Mouse (Mus musculus): ENCODE results near the gene Slc16a9. TPM values are rescaled to one million over a fixed set of nuclear protein-coding genes. Genes with fewer than 3 reads are reported as not detected.

The Slc16a9 gene
- polyA plus RNA-seq, 1 experiment from 2014 or later = 0.52 TPM

- H3K4me3 ChIP-seq (ENCODE audit: low read depth, low read length) = no peak overlapping the region
Observed at GRCm38 (mm10) chr10:70296531-70297366, 51.8 kb downstream of the Slc16a9 start.

GRCm38 (mm10) chr10:70299118-70299517 is 54.2 kb downstream of the Slc16a9 start:
- TF ChIP-seq CTCF (IDR thresholded peaks at IDR 0.05; ENCODE audit: low read depth) = no peak
- whole genome bisulfite sequencing = 84% methylated on average over 2 of the region's 2 CpGs

More at GRCm38 (mm10) chr10:70296531-70297366, 51.8 kb downstream of the Slc16a9 start:
- H3K36me3 ChIP-seq (ENCODE audit: control insufficient read depth, insufficient read depth) = no peaks in the 10 kb centered on the region
- H3K9me3 ChIP-seq (ENCODE audit: control insufficient read depth) = no peaks in the 10 kb centered on the region
- ATAC-seq = peak; percentile 46; the same call in 1 of the 2 replicates
- no peaks in the 10 kb centered on the region for H3K4me1 ChIP-seq (replicated peaks; ENCODE audit: control insufficient read depth, insufficient read depth, low read length)
- TF ChIP-seq CTCF (IDR thresholded peaks at IDR 0.05; ENCODE audit: low read depth) = peak; percentile 96
- WGBS = 8% methylated on average over 19 of the region's 20 CpGs
- no peak overlapping the region for H3K27ac ChIP-seq (ENCODE audit: low read depth, low read length)
- H3K9ac ChIP-seq (ENCODE audit: low read depth, low read length) = no peak overlapping the region
- peak overlapping the region; percentile 45 for H3K4me2 ChIP-seq (replicated peaks; ENCODE audit: low read depth)
- H3K27me3 ChIP-seq (replicated peaks; ENCODE audit: control insufficient read depth, insufficient read depth, low read length) = no peaks in the 10 kb centered on the region

DNA sequence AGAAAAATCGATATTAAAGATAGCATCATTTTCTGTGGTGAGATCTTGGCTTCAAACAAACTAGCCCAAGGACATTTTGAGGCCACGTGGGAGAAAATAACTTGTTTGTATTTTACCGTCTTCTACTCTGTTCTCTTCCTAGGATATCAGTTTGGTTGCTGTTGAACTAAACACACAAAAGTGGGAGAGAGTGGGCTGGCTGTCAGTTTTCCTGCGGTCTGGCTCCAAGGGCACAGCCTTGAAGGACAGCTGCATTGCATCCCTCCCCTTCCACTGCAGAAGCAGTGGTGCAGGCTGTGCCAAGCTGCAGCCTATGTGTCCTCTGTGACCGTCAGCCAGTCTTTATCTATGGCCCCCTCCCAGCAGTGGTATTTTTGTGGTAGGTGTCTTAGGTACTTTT is 54.8 kb downstream of the Slc16a9 start:
- no peak for ATAC-seq
- TF ChIP-seq CTCF (IDR thresholded peaks at IDR 0.05; ENCODE audit: low read depth) = no peak
- H3K27me3 ChIP-seq (replicated peaks; ENCODE audit: control insufficient read depth, insufficient read depth, low read length) = no peaks in the 10 kb centered on the region
- no peak overlapping the region for H3K4me3 ChIP-seq (ENCODE audit: low read depth, low read length)
- H3K36me3 ChIP-seq (ENCODE audit: control insufficient read depth, insufficient read depth) = no peaks in the 10 kb centered on the region
- 37% methylated on average over 5 of the region's 5 CpGs for WGBS
- H3K9me3 ChIP-seq (ENCODE audit: control insufficient read depth) = no peaks in the 10 kb centered on the region
- no peak overlapping the region for H3K4me2 ChIP-seq (replicated peaks; ENCODE audit: low read depth)
- no peak overlapping the region for H3K9ac ChIP-seq (ENCODE audit: low read depth, low read length)
- no peaks in the 10 kb centered on the region for H3K4me1 ChIP-seq (replicated peaks; ENCODE audit: control insufficient read depth, insufficient read depth, low read length)
- H3K27ac ChIP-seq (ENCODE audit: low read depth, low read length) = no peak overlapping the region

More at GRCm38 (mm10) chr10:70299118-70299517, 54.2 kb downstream of the Slc16a9 start:
- H3K36me3 ChIP-seq (ENCODE audit: control insufficient read depth, insufficient read depth) = no peaks in the 10 kb centered on the region
- no peaks in the 10 kb centered on the region for H3K27me3 ChIP-seq (replicated peaks; ENCODE audit: control insufficient read depth, insufficient read depth, low read length)
- no peak overlapping the region for H3K4me3 ChIP-seq (ENCODE audit: low read depth, low read length)
- no peak for ATAC-seq
- no peak overlapping the region for H3K4me2 ChIP-seq (replicated peaks; ENCODE audit: low read depth)
- H3K9me3 ChIP-seq (ENCODE audit: control insufficient read depth) = no peaks in the 10 kb centered on the region
- H3K4me1 ChIP-seq (replicated peaks; ENCODE audit: control insufficient read depth, insufficient read depth, low read length) = no peaks in the 10 kb centered on the region
- no peak overlapping the region for H3K27ac ChIP-seq (ENCODE audit: low read depth, low read length)
- H3K9ac ChIP-seq (ENCODE audit: low read depth, low read length) = no peak overlapping the region

DNA sequence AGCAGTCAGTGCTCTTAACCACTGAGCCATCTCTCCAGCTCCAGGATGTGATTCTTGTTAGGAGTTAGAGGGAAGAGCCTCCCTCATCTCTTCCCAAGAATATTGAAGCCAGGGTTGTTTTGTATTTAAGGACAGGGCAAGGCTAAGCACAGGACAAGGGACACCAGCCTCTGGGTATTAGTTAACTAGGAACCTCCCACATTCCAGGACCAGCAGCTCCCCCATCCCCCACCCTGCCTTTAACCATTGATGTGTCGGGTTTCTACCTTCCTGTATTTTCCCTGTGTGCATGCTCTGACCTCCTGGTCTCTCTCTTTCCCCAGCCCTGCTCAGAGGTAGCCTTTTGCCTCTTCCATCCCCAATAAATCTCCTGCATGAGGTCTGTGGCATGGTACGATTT is 56.3 kb downstream of the Slc16a9 start:
- Histone ChIP-seq H3K27ac (ENCODE audit: low read depth, low read length) (no peak overlapping the region), H3K4me1 (replicated peaks; ENCODE audit: control insufficient read depth, insufficient read depth, low read length) (no peaks in the 10 kb centered on the region), H3K9me3 (ENCODE audit: control insufficient read depth) (no peaks in the 10 kb centered on the region), H3K4me3 (ENCODE audit: low read depth, low read length) (no peak overlapping the region), H3K27me3 (replicated peaks; ENCODE audit: control insufficient read depth, insufficient read depth, low read length) (no peaks in the 10 kb centered on the region), H3K4me2 (replicated peaks; ENCODE audit: low read depth) (no peak overlapping the region), H3K9ac (ENCODE audit: low read depth, low read length) (no peak overlapping the region), H3K36me3 (ENCODE audit: control insufficient read depth, insufficient read depth) (no peaks in the 10 kb centered on the region)
- no peak for ATAC-seq
- TF ChIP-seq CTCF (IDR thresholded peaks at IDR 0.05; ENCODE audit: low read depth) = no peak
- 31% methylated on average over 2 of the region's 2 CpGs for WGBS

DNA sequence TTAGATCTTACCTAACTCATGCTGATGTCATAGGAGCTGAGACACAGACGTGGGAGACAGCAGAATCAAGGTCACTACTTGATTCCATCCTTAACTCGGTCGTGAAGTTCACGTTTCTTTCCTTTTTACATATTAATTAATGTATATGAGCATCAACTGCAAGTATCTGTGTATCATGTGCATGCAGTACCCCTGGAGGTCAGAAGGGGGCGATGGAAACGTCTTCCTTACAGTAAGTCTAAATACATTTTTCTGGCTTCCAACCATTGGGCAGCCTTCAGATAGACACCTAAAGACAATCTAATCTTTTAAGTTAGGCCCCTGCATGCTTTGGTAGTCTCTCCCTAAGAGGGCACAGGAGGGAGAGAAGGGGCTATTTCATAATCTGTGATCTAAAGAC is 58.3 kb downstream of the Slc16a9 start:
- Histone ChIP-seq H3K4me3 (ENCODE audit: low read depth, low read length) (no peak overlapping the region), H3K27ac (ENCODE audit: low read depth, low read length) (no peak overlapping the region), H3K9me3 (ENCODE audit: control insufficient read depth) (no peaks in the 10 kb centered on the region), H3K4me1 (replicated peaks; ENCODE audit: control insufficient read depth, insufficient read depth, low read length) (no peaks in the 10 kb centered on the region), H3K27me3 (replicated peaks; ENCODE audit: control insufficient read depth, insufficient read depth, low read length) (no peaks in the 10 kb centered on the region), H3K9ac (ENCODE audit: low read depth, low read length) (no peak overlapping the region), H3K36me3 (ENCODE audit: control insufficient read depth, insufficient read depth) (no peaks in the 10 kb centered on the region), H3K4me2 (replicated peaks; ENCODE audit: low read depth) (no peak overlapping the region)
- ATAC-seq = no peak
- 86% methylated on average over 6 of the region's 6 CpGs for WGBS
- TF ChIP-seq CTCF (IDR thresholded peaks at IDR 0.05; ENCODE audit: low read depth) = peak; percentile 55

DNA sequence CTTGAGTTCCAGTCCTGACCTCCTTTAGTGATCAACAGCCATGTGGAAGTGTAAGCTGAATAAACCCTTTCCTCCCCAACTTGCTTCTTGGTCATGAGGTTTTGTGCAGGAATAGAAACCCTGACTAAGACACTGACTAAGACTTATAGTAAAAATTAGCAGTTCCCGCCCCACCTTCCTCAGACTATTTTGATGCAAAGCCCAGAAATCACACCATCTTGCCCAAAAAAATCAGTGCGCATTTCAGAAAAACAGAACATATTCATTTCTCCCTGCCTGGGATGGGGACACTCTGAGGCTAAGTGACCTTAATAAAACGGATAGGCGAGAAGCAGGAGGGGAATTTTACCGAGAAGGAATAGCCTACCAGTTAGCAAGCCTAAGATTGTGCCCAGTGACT is 60.8 kb downstream of the Slc16a9 start:
- no peak for TF ChIP-seq CTCF (IDR thresholded peaks at IDR 0.05; ENCODE audit: low read depth)
- H3K27ac ChIP-seq (ENCODE audit: low read depth, low read length) = no peak overlapping the region
- H3K9me3 ChIP-seq (ENCODE audit: control insufficient read depth) = no peaks in the 10 kb centered on the region
- no peak overlapping the region for H3K4me3 ChIP-seq (ENCODE audit: low read depth, low read length)
- ATAC-seq = no peak
- H3K9ac ChIP-seq (ENCODE audit: low read depth, low read length) = no peak overlapping the region
- WGBS = 76% methylated on average over 5 of the region's 5 CpGs
- no peak overlapping the region for H3K4me2 ChIP-seq (replicated peaks; ENCODE audit: low read depth)
- no peaks in the 10 kb centered on the region for H3K27me3 ChIP-seq (replicated peaks; ENCODE audit: control insufficient read depth, insufficient read depth, low read length)
- H3K36me3 ChIP-seq (ENCODE audit: control insufficient read depth, insufficient read depth) = no peaks in the 10 kb centered on the region
- no peaks in the 10 kb centered on the region for H3K4me1 ChIP-seq (replicated peaks; ENCODE audit: control insufficient read depth, insufficient read depth, low read length)

All from intestine, postnatal 0 days (tissue).